Mouse (Mus musculus) urinary bladder, postnatal 25 days (tissue): ENCODE data around the gene Uhrf1.
A peak's percentile ranks its signal among the peaks of the same experiment; 100 is the strongest.
"Not testable (repeated sequence)": the region's sequence is repeated elsewhere in the genome, so short reads cannot be mapped to it uniquely, and the experiment has no call there.

Experiments used
- DNase-seq: peaks from one replicate; pipeline ENCODE4 v3.0.0; 2022; ENCODE audit warnings: low spot score

Uhrf1 gene

GRCm38 (mm10) chr17:56303160-56303846 is at the start of gene Uhrf1:
Uhrf1 (plus strand) TSS chr17:56303321.
- DNase-seq: peak; percentile 68

GRCm38 (mm10) chr17:56254695-56255094 is 48.4 kb upstream of the Uhrf1 start:
- DNase-seq: no peak

GRCm38 (mm10) chr17:56255429-56255828 is 47.7 kb upstream of the Uhrf1 start:
- no peak for DNase-seq

GRCm38 (mm10) chr17:56255863-56256238 is 47.3 kb upstream of the Uhrf1 start:
- peak; percentile 99 for DNase-seq

GRCm38 (mm10) chr17:56256239-56256881 is 46.8 kb upstream of the Uhrf1 start, which contains the start of gene Fem1a:
Fem1a (plus strand) TSS chr17:56256810.
- DNase-seq: peak; percentile 68

- no peak for DNase-seq
These were observed 45.8 kb upstream of the Uhrf1 start for GRCm38 (mm10) chr17:56257181-56257894.

GRCm38 (mm10) chr17:56258269-56258668 is 44.9 kb upstream of the Uhrf1 start:
- DNase-seq: not testable (repeated sequence)

- DNase-seq: not testable (repeated sequence)
These were observed 44.3 kb upstream of the Uhrf1 start for GRCm38 (mm10) chr17:56258812-56259211.

- no peak for DNase-seq
These were observed 43.7 kb upstream of the Uhrf1 start for GRCm38 (mm10) chr17:56259301-56260037.

- no peak for DNase-seq
These were observed 42.0 kb upstream of the Uhrf1 start for GRCm38 (mm10) chr17:56261166-56261565.

GRCm38 (mm10) chr17:56262645-56263094 is 40.5 kb upstream of the Uhrf1 start:
- DNase-seq: no peak

GRCm38 (mm10) chr17:56264020-56264419 is 39.1 kb upstream of the Uhrf1 start:
- DNase-seq: peak; percentile 64

- DNase-seq: no peak
These were observed 38.1 kb upstream of the Uhrf1 start for GRCm38 (mm10) chr17:56265011-56265410.

- DNase-seq: no peak
These were observed 37.3 kb upstream of the Uhrf1 start for GRCm38 (mm10) chr17:56265869-56266268.

- no peak for DNase-seq
These were observed 36.9 kb upstream of the Uhrf1 start for GRCm38 (mm10) chr17:56266271-56266670.

GRCm38 (mm10) chr17:56269153-56269630 is 33.9 kb upstream of the Uhrf1 start:
- no peak for DNase-seq

- DNase-seq: no peak
These were observed 33.4 kb upstream of the Uhrf1 start for GRCm38 (mm10) chr17:56269741-56270140.

GRCm38 (mm10) chr17:56271609-56272253 is 31.4 kb upstream of the Uhrf1 start:
- DNase-seq: no peak

GRCm38 (mm10) chr17:56272644-56273043 is 30.5 kb upstream of the Uhrf1 start:
- no peak for DNase-seq

GRCm38 (mm10) chr17:56273482-56273881 is 29.6 kb upstream of the Uhrf1 start:
- DNase-seq: no peak

GRCm38 (mm10) chr17:56273986-56274385 is 29.1 kb upstream of the Uhrf1 start:
- DNase-seq: no peak
